Mouse (Mus musculus) granulocyte monocyte progenitor cell, adult 5-6 weeks (primary cell): ENCODE data around the gene Grid2ip. TPM values are rescaled to one million over a fixed set of nuclear protein-coding genes. Genes with fewer than 3 reads are reported as not detected.
"Not testable (repeated sequence)": the region's sequence is repeated elsewhere in the genome, so short reads cannot be mapped to it uniquely, and the experiment has no call there.

Experiments used
- ATAC-seq: replicated peaks from 2 replicates; pipeline ENCODE4 v1.8.0; 2016; ENCODE audit warnings: mild to moderate bottlenecking, moderate TSS enrichment, inconsistent platforms; ENCODE audit not compliant: poor library complexity, severe bottlenecking
- total RNA-seq, 2 experiments: library from RNA; stranded (forward) in 1 of 2; stranded (reverse) in 1 of 2; fragments of 200-712, 200-1000 nt in 1 of 2; fragments of >200 nt in 1 of 2; fragmentation: Nextera tagmentation in 1 of 2; gene quantifications; 2 replicates each; pipeline ENCODE4 v1.2.3; 2014 to 2017

Grid2ip gene
- total RNA-seq, 2 experiments from 2014 or later, result not detected

GRCm38 (mm10) chr5:143360000-143360399 is 2.9 kb downstream of the Grid2ip start:
- ATAC-seq, result peak; percentile 43; the same call in 1 of the 2 replicates

GRCm38 (mm10) chr5:143361428-143361827 is 4.3 kb downstream of the Grid2ip start:
- no peak for ATAC-seq

GRCm38 (mm10) chr5:143363678-143364615 is 6.8 kb downstream of the Grid2ip start:
- no peak; the same call in 1 of the 2 replicates for ATAC-seq

- no peak for ATAC-seq
These were observed 10.8 kb downstream of the Grid2ip start for GRCm38 (mm10) chr5:143367931-143368330.

GRCm38 (mm10) chr5:143369611-143370255 is 12.6 kb downstream of the Grid2ip start:
- ATAC-seq, result peak; percentile 25

GRCm38 (mm10) chr5:143370416-143371145 is 13.4 kb downstream of the Grid2ip start:
- no peak for ATAC-seq

- no peak for ATAC-seq
These were observed 14.0 kb downstream of the Grid2ip start for GRCm38 (mm10) chr5:143371146-143371510.

- no peak for ATAC-seq
These were observed 15.7 kb downstream of the Grid2ip start for GRCm38 (mm10) chr5:143372818-143373217.

GRCm38 (mm10) chr5:143375242-143375641 is 18.1 kb downstream of the Grid2ip start:
- peak; percentile 87 for ATAC-seq

GRCm38 (mm10) chr5:143376156-143376555 is 19.0 kb downstream of the Grid2ip start:
- no peak for ATAC-seq

GRCm38 (mm10) chr5:143386797-143387621 is 29.9 kb downstream of the Grid2ip start:
- ATAC-seq, result peak; percentile 59

GRCm38 (mm10) chr5:143394184-143394583 is 37.0 kb downstream of the Grid2ip start:
- ATAC-seq, result no peak

GRCm38 (mm10) chr5:143394966-143395365 is 37.8 kb downstream of the Grid2ip start:
- not testable (repeated sequence) for ATAC-seq

GRCm38 (mm10) chr5:143395649-143396048 is 38.5 kb downstream of the Grid2ip start:
- peak; percentile 64 for ATAC-seq

GRCm38 (mm10) chr5:143400501-143400900 is 43.4 kb downstream of the Grid2ip start:
- no peak for ATAC-seq

GRCm38 (mm10) chr5:143401556-143401955 is 44.4 kb downstream of the Grid2ip start:
- no peak for ATAC-seq

- ATAC-seq, result peak; percentile 82
These were observed 46.3 kb downstream of the Grid2ip start, which contains the start of gene Kdelr2 for GRCm38 (mm10) chr5:143403221-143404147. TSS of gene Kdelr2 (plus strand) at chr5:143403838.

GRCm38 (mm10) chr5:143404148-143404930 is 47.2 kb downstream of the Grid2ip start:
- peak; percentile 17 for ATAC-seq
